Mouse (Mus musculus): ENCODE measurements around the gene Ccdc42. TPM values are rescaled to one million over a fixed set of nuclear protein-coding genes. Genes with fewer than 3 reads are reported as not detected.

Ccdc42 gene
- polyA plus RNA-seq, 1 experiment from 2014 or later, result 1.3 TPM

DNA sequence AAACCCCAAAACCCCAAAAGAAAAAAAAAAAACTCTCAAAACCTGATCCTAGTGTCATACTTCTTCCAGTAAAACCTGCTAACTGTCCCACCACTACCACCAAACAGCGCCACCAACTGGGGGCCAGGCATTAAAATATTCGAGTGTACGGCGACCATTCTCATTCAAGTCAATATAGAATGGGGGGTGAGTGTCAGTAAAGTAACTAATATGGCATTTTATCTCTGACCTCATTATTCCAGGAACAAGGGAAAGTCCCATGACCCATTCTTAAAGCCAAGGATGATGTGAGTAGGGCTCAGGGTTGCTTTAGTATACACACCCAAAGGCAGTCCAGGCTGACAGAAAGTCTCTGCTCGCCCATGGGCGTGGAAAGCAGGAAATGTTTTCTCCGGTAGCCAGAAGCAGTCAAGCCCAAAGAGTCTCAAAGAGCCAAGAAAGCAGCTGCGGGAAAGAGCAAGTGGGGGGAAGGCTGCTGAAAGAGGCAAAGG lies 32.8 kb upstream of the Ccdc42 start:
- no peaks in the 10 kb centered on the region for H3K36me3 ChIP-seq (ENCODE audit: control insufficient read depth, insufficient read depth, low read length)
- no peak overlapping the region for H3K27ac ChIP-seq (replicated peaks in 1 of 2; ENCODE audit: control insufficient read depth in 1 of 2, insufficient read depth in 1 of 2, low read depth in 2 of 2, low read length in 2 of 2)
- peaks cover 13% of the 10 kb centered on the region; the same call in 1 of the 2 replicates for H3K27me3 ChIP-seq (ENCODE audit: control insufficient read depth, insufficient read depth, low read length)
- H3K9me3 ChIP-seq (ENCODE audit: control insufficient read depth, low read length), result no peaks in the 10 kb centered on the region
- WGBS, result 26% methylated on average over 8 of the region's 8 CpGs
- no peak overlapping the region for H3K9ac ChIP-seq (ENCODE audit: low read length)
- H3K4me2 ChIP-seq (ENCODE audit: low read length), result no peak overlapping the region
- no peak for ATAC-seq (ENCODE audit: insufficient number of reproducible peaks, insufficient read depth, low FRiP score, low read depth)
- no peak overlapping the region for H3K4me3 ChIP-seq (ENCODE audit: control insufficient read depth in 1 of 2, insufficient read depth in 1 of 2, low read depth in 1 of 2, low read length in 2 of 2)
- peaks cover 0 to 2% of the 10 kb centered on the region in 2 experiments; a peak in 3 of 4 replicates for H3K4me1 ChIP-seq (ENCODE audit: control insufficient read depth in 2 of 2, insufficient read depth in 2 of 2, low read length in 2 of 2)

DNA sequence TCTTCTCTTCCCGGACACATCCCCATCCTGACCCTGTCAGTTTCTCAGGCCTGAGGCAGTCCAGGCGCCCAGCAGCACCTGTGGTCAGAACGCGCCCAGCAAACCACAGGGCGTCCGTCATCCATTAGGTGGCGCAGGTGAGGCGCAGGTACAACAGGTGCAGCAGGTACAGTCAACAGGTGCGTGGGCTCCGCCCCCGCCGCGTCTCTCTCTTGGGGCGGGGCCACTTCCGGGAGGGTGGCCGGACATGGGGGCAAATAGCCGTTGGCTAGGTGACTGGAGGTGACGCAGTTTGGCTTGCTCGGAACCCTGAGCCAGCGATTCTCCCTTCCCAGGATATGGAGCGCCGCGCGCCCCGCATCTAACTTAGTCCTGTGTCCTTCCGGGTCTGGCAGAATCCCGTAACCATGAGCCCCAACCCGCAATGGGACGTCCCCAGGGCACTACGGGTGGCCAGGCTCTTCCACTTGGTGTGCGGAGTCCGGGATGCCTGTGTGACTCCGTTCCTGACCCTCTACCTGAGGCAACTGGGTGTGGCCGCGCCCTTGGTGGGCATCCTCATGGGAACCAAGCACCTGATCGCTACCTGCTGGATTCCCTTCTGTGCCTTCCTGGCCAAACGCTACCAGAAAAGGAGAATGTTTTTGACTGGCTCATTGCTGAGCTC lies 30.8 kb upstream of the Ccdc42 start, which contains the start of gene Mfsd6l:
Mfsd6l (plus strand) TSS at position 269 of the 667 bp plus-strand sequence.
- WGBS, result 9% methylated on average over 37 of the region's 37 CpGs
- peak within 1 kb of the TSS; percentile 60 for H3K4me2 ChIP-seq (ENCODE audit: low read length)
- 0 out of 2 replicates have a peak, but pooled peaks cover 3% of the 10 kb centered on the region for H3K9me3 ChIP-seq (ENCODE audit: control insufficient read depth, low read length)
- no peak within 1 kb of the TSS for H3K27ac ChIP-seq (replicated peaks in 1 of 2; ENCODE audit: control insufficient read depth in 1 of 2, insufficient read depth in 1 of 2, low read depth in 2 of 2, low read length in 2 of 2)
- H3K4me1 ChIP-seq (ENCODE audit: control insufficient read depth in 2 of 2, insufficient read depth in 2 of 2, low read length in 2 of 2), result peaks cover 0 to 2% of the 10 kb centered on the region in 2 experiments; a peak in 3 of 4 replicates
- H3K36me3 ChIP-seq (ENCODE audit: control insufficient read depth, insufficient read depth, low read length), result no peaks in the 10 kb centered on the region
- ATAC-seq (ENCODE audit: insufficient number of reproducible peaks, insufficient read depth, low FRiP score, low read depth), result no peak
- H3K4me3 ChIP-seq (ENCODE audit: control insufficient read depth in 1 of 2, insufficient read depth in 1 of 2, low read depth in 1 of 2, low read length in 2 of 2), result peak within 1 kb of the TSS; percentile 5 to 16; a peak in 3 of 4 replicates
- peaks cover 13% of the 10 kb centered on the region; the same call in 1 of the 2 replicates for H3K27me3 ChIP-seq (ENCODE audit: control insufficient read depth, insufficient read depth, low read length)
- 0 out of 2 replicates have a peak within 1 kb of the TSS, but pooled peaks have one; percentile 16 for H3K9ac ChIP-seq (ENCODE audit: low read length)

DNA sequence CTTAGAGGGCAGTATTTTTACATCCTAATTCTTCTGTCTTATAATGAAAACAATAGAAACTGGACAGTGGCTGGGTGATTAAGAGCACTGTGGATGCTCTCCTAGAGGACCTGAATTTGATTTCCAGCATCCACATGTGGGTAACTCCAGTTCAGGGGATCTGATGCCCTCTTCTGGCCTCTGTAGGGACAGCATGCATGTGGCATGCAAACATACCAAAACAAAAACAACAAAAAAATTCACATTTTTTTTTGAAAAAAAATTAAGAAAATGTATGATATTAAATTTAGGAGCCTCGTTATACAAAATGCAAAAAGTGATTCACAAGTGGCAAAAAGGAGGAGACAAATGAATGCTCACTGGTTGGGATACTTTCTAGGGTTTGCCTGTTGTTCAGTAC lies 27.3 kb upstream of the Ccdc42 start:
- ATAC-seq (ENCODE audit: insufficient number of reproducible peaks, insufficient read depth, low FRiP score, low read depth), result no peak
- H3K4me2 ChIP-seq (ENCODE audit: low read length), result no peak overlapping the region
- peaks cover 13% of the 10 kb centered on the region; the same call in 1 of the 2 replicates for H3K27me3 ChIP-seq (ENCODE audit: control insufficient read depth, insufficient read depth, low read length)
- H3K4me3 ChIP-seq (ENCODE audit: control insufficient read depth in 1 of 2, insufficient read depth in 1 of 2, low read depth in 1 of 2, low read length in 2 of 2), result no peak overlapping the region
- no peak overlapping the region for H3K9ac ChIP-seq (ENCODE audit: low read length)
- H3K36me3 ChIP-seq (ENCODE audit: control insufficient read depth, insufficient read depth, low read length), result no peaks in the 10 kb centered on the region
- H3K4me1 ChIP-seq (ENCODE audit: control insufficient read depth in 2 of 2, insufficient read depth in 2 of 2, low read length in 2 of 2), result no peaks in the 10 kb centered on the region; a peak in 2 of 4 replicates
- WGBS, result 38% methylated on average over 1 of the region's 1 CpGs
- no peak overlapping the region for H3K27ac ChIP-seq (replicated peaks in 1 of 2; ENCODE audit: control insufficient read depth in 1 of 2, insufficient read depth in 1 of 2, low read depth in 2 of 2, low read length in 2 of 2)
- H3K9me3 ChIP-seq (ENCODE audit: control insufficient read depth, low read length), result 0 out of 2 replicates have a peak, but pooled peaks cover 3% of the 10 kb centered on the region

DNA sequence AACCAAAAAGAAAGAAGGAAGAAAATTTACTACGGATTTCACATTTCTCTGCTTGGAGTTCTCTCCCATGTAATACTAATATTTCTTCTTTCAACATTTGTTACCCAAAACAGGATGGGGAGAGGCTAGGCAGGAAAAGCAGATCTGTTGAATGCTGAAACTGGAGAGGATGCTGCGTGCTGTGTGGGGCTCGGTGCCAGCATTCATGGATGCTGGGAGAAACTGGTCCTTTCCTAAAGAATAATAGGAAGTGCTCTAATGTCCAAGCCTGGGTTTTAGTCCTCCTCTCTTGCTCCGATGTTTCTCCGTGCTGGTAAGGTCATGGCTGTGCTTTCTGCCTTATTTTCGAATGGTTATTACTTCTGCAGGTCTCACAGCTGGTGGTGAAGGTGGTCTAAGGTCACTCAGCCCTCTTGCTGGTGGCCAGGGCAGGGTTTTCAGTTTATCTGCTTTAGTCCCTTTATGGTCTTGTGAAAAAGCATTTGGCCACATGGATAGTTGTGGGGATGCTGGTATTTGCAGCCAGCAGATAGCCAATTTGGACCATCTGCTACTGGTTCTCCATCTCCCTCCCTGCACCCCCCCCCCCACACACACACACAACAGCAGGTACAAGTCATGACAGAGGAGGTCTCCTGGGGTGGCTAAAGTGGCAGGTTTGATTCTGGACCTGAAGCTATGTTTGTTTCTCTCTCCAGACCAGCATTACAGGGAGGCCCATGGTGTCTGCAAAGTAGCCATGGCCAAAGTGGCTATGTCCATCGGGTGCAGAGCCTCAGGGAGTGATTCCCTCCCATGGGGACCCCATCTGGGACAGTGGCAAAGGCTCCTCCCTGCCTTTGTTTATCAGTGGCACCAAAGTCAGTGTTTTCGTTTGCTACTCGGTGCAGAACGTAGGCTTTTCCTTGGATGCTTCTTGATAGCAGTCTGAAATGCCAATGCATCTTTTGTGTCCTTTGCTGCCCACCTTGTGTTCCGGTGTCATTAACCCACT lies 24.6 kb upstream of the Ccdc42 start:
- 74% methylated on average over 11 of the region's 11 CpGs for WGBS
- no peak overlapping the region for H3K4me3 ChIP-seq (ENCODE audit: control insufficient read depth in 1 of 2, insufficient read depth in 1 of 2, low read depth in 1 of 2, low read length in 2 of 2)
- H3K9ac ChIP-seq (ENCODE audit: low read length), result no peak overlapping the region
- H3K27me3 ChIP-seq (ENCODE audit: control insufficient read depth, insufficient read depth, low read length), result no peaks in the 10 kb centered on the region
- H3K36me3 ChIP-seq (ENCODE audit: control insufficient read depth, insufficient read depth, low read length), result no peaks in the 10 kb centered on the region
- no peak overlapping the region for H3K27ac ChIP-seq (replicated peaks in 1 of 2; ENCODE audit: control insufficient read depth in 1 of 2, insufficient read depth in 1 of 2, low read depth in 2 of 2, low read length in 2 of 2)
- peaks cover 0 to 4% of the 10 kb centered on the region in 2 experiments; a peak in 3 of 4 replicates for H3K4me1 ChIP-seq (ENCODE audit: control insufficient read depth in 2 of 2, insufficient read depth in 2 of 2, low read length in 2 of 2)
- ATAC-seq (ENCODE audit: insufficient number of reproducible peaks, insufficient read depth, low FRiP score, low read depth), result no peak
- 0 out of 2 replicates have a peak, but pooled peaks cover 3% of the 10 kb centered on the region for H3K9me3 ChIP-seq (ENCODE audit: control insufficient read depth, low read length)
- no peak overlapping the region for H3K4me2 ChIP-seq (ENCODE audit: low read length)

DNA sequence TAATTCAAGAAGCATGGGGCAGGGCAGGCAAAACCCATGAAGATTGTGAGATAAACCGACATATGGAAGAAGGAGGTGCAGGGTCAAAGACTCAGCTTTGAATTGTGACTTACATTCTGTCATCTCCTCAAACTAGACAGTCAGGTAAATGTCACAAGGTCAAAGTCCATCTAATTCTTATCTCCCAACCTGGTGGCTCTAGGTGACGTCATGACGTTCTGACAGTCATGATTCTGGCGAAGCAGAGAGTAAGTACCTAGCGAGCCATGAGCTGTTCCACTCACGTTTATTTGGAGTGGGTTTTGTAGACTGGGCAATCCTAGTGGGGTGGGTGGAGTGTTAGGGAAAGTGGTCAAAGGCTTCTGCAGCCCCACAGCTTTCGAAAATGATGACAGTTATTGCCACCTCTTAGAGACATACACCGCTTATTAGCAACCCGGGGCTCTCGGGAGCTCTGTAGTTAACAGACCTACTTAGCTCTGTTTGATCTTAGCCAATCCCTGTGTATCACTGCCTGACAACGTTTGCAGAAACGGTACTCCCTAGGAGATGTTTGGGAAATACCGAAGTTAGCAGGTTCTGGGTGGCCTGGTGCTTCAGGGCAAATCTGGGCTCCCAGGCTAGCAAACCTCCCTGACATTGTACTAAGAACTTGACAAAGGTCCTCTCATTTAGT lies 22.3 kb upstream of the Ccdc42 start:
- Histone ChIP-seq H3K36me3 (ENCODE audit: control insufficient read depth, insufficient read depth, low read length) (no peaks in the 10 kb centered on the region), H3K27me3 (ENCODE audit: control insufficient read depth, insufficient read depth, low read length) (no peaks in the 10 kb centered on the region), H3K9ac (ENCODE audit: low read length) (no peak overlapping the region), H3K9me3 (ENCODE audit: control insufficient read depth, low read length) (0 out of 2 replicates have a peak, but pooled peaks cover under 1% of the 10 kb centered on the region), H3K4me3 (ENCODE audit: control insufficient read depth in 1 of 2, insufficient read depth in 1 of 2, low read depth in 1 of 2, low read length in 2 of 2) (no peak overlapping the region), H3K4me1 (ENCODE audit: control insufficient read depth in 2 of 2, insufficient read depth in 2 of 2, low read length in 2 of 2) (peaks cover 0 to 4% of the 10 kb centered on the region in 2 experiments; a peak in 3 of 4 replicates), H3K27ac (replicated peaks in 1 of 2; ENCODE audit: control insufficient read depth in 1 of 2, insufficient read depth in 1 of 2, low read depth in 2 of 2, low read length in 2 of 2) (no peak overlapping the region), H3K4me2 (ENCODE audit: low read length) (no peak overlapping the region)
- 70% methylated on average over 13 of the region's 13 CpGs for WGBS
- ATAC-seq (ENCODE audit: insufficient number of reproducible peaks, insufficient read depth, low FRiP score, low read depth), result no peak

DNA sequence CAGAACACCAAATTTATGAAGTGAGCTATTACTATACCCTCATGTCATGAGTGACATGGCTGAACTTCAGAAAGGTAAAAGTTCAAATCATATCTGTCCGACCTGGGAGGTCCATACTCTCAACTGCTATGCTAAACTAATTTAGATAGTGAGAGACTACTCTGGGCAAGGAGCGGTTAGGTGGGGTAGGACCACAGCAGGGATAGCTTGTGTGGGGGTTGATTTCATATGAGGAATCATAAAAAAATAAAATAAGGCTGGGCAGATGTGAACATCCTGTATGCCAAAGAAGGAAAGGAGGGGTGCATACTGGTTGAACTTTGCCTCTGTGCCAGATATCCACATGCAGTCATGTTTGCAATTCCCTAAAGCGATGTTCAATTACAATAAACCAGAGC lies 21.8 kb upstream of the Ccdc42 start:
- ATAC-seq (ENCODE audit: insufficient number of reproducible peaks, insufficient read depth, low FRiP score, low read depth), result no peak
- H3K9me3 ChIP-seq (ENCODE audit: control insufficient read depth, low read length), result no peaks in the 10 kb centered on the region

More for the DNA sequence above, 21.8 kb upstream of the Ccdc42 start:
- Histone ChIP-seq H3K4me1 (ENCODE audit: control insufficient read depth in 2 of 2, insufficient read depth in 2 of 2, low read length in 2 of 2) (peaks cover 0 to 4% of the 10 kb centered on the region in 2 experiments; a peak in 3 of 4 replicates), H3K4me3 (ENCODE audit: control insufficient read depth in 1 of 2, insufficient read depth in 1 of 2, low read depth in 1 of 2, low read length in 2 of 2) (no peak overlapping the region), H3K27me3 (ENCODE audit: control insufficient read depth, insufficient read depth, low read length) (no peaks in the 10 kb centered on the region), H3K27ac (replicated peaks in 1 of 2; ENCODE audit: control insufficient read depth in 1 of 2, insufficient read depth in 1 of 2, low read depth in 2 of 2, low read length in 2 of 2) (no peak overlapping the region), H3K4me2 (ENCODE audit: low read length) (no peak overlapping the region), H3K9ac (ENCODE audit: low read length) (no peak overlapping the region), H3K36me3 (ENCODE audit: control insufficient read depth, insufficient read depth, low read length) (no peaks in the 10 kb centered on the region)
- WGBS, result 75% methylated on average over 3 of the region's 3 CpGs

All from heart, embryonic 14.5 days (tissue).